Mouse (Mus musculus) kidney, adult 10 weeks (tissue): ENCODE data around the gene Nol7. TPM values are rescaled to one million over a fixed set of nuclear protein-coding genes. Genes with fewer than 3 reads are reported as not detected.

Experiments
- polyA plus RNA-seq: library from polyadenylated mRNA; stranded (reverse); fragments of 350-450 nt; fragmentation: Illumina TruSeq; extraction: RNeasy Lipid Tissue Mini Kit (QIAGEN cat#74804); gene quantifications from one replicate; pipeline ENCODE4 v1.2.3, GENCODE M21; 2014; ENCODE audit warnings: low read depth, low replicate concordance

Nol7 gene
- polyA plus RNA-seq: 282 TPM

GRCm38 (mm10) chr13:43398297-43399080, at the start of gene Nol7:
Nol7 (plus strand) TSS chr13:43398390.

GRCm38 (mm10) chr13:43364985-43365824, 33.0 kb upstream of the Nol7 start, which contains the start of gene Sirt5:
Sirt5 (plus strand) TSS chr13:43365496.

Other genes starting within 250 kb of the Nol7 start
- gene Tbc1d7, start 226.9 kb upstream of the Nol7 start, polyA plus RNA-seq: 8.0 TPM
- 1.5 TPM for gene Gfod1, start 94.2 kb upstream of the Nol7 start, polyA plus RNA-seq
- gene Sirt5, start 32.9 kb upstream of the Nol7 start, polyA plus RNA-seq: 11.0 TPM
- gene Ranbp9, start 82.9 kb downstream of the Nol7 start, polyA plus RNA-seq: 77.2 TPM
- gene Mcur1, start 161.8 kb downstream of the Nol7 start, polyA plus RNA-seq: 135 TPM
- 0.57 TPM for gene Rnf182, start 217.3 kb downstream of the Nol7 start, polyA plus RNA-seq